Mouse (Mus musculus): Measurements from ENCODE around the gene Tmem209.

DNA sequence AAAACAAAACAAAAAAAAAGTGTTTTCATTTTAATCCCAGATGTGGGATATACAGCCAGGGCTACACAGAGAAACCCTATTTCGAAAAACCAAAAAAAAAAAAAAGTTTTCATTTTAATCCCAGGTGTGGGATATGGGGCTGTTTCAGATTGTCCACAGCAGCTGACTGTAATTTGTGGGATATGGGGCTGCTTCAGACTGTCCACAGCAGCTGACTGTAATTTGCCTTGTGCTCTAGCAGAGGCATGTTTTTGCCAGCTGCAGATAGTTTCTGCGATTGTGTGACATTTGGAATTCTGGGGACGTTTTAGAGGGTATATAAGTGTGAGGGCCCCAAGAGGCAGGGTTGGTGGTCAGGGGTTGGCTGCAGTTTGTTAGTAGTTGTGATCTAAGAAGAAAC, 37.9 kb downstream of the Tmem209 start:
- TF ChIP-seq CTCF (IDR thresholded peaks at IDR 0.05; ENCODE audit: low read depth, low read length), result no peak
- no peak for TF ChIP-seq EP300 (IDR thresholded peaks at IDR 0.05; ENCODE audit: insufficient read depth, low read depth, low read length)
